In genomic region chr10:84654029-84654428, GRCm38 (mm10) we compare ENCODE assay signal across 30 mouse cellular contexts.
"Had no signal": no experiment of that assay in that cellular context is flagged by ENCODE, and none has a peak within 500 bp of the region (broad histone marks: within the 10 kb centered on the region; RNA-seq: fewer than 3 reads in every experiment).

No protein-coding gene starts in this region.

- DNase-seq: left cerebral cortex, postnatal 4 days; liver; liver, embryonic 13.5 days; liver, postnatal 0 days; lung, adult 18-20 months; lung, adult 2 months; lung, embryonic 14.5 days; lung, postnatal 10 days; lung, postnatal 14 days; lung, postnatal 36 days; lung, postnatal 4 days; midbrain, embryonic 14.5 days had no signal

- H3K4me1 ChIP-seq: limb, embryonic 13.5 days had no signal

- H3K27me3 ChIP-seq: limb, embryonic 12.5 days; limb, embryonic 13.5 days; limb, embryonic 15.5 days; liver, embryonic 12.5 days; liver, embryonic 13.5 days; liver, embryonic 15.5 days; lung, embryonic 15.5 days; megakaryocyte, embryonic 14.5 days; midbrain, embryonic 13.5 days; midbrain, embryonic 15.5 days; neural tube, embryonic 12.5 days had no signal

- H3K4me2 ChIP-seq: limb, embryonic 12.5 days; limb, embryonic 13.5 days; limb, embryonic 15.5 days; liver, embryonic 11.5 days; liver, embryonic 12.5 days; liver, embryonic 13.5 days; liver, embryonic 15.5 days; lung, embryonic 14.5 days; lung, embryonic 15.5 days; midbrain, embryonic 12.5 days; midbrain, embryonic 13.5 days; midbrain, embryonic 15.5 days; neural tube, embryonic 12.5 days had no signal

- H3K4me3 ChIP-seq: limb, embryonic 10.5 days; limb, embryonic 12.5 days; limb, embryonic 13.5 days; limb, embryonic 15.5 days; liver, embryonic 12.5 days; liver, embryonic 13.5 days; liver, embryonic 15.5 days; lung, embryonic 15.5 days; megakaryocyte, embryonic 14.5 days; midbrain, embryonic 10.5 days; midbrain, embryonic 12.5 days; midbrain, embryonic 13.5 days; midbrain, embryonic 15.5 days; myocyte; neural tube, embryonic 12.5 days had no signal

- H3K9ac ChIP-seq: limb, embryonic 12.5 days; limb, embryonic 13.5 days; limb, embryonic 15.5 days; liver, embryonic 12.5 days; liver, embryonic 13.5 days; liver, embryonic 14.5 days; liver, embryonic 15.5 days; liver, postnatal 0 days; lung, embryonic 14.5 days; lung, embryonic 15.5 days; midbrain, embryonic 12.5 days; midbrain, embryonic 13.5 days; midbrain, embryonic 15.5 days; neural tube, embryonic 12.5 days had no signal

- H3K9me3 ChIP-seq: limb, embryonic 10.5 days; limb, embryonic 12.5 days; limb, embryonic 13.5 days; limb, embryonic 15.5 days; liver, embryonic 12.5 days; liver, embryonic 13.5 days; liver, embryonic 15.5 days; lung, embryonic 15.5 days; megakaryocyte, embryonic 14.5 days; midbrain, embryonic 10.5 days; midbrain, embryonic 12.5 days; midbrain, embryonic 13.5 days; midbrain, embryonic 15.5 days; neural tube, embryonic 12.5 days had no signal

- H3K27ac ChIP-seq: limb, embryonic 10.5 days; limb, embryonic 12.5 days; limb, embryonic 13.5 days; limb, embryonic 15.5 days; liver, embryonic 12.5 days; liver, embryonic 13.5 days; liver, embryonic 14.5 days; liver, embryonic 15.5 days; lung, embryonic 15.5 days; macrophage; midbrain, embryonic 10.5 days; midbrain, embryonic 12.5 days; midbrain, embryonic 13.5 days; midbrain, embryonic 15.5 days; neural tube, embryonic 12.5 days had no signal

- ATAC-seq: liver, embryonic 12.5 days; liver, postnatal 0 days; lung, postnatal 0 days; midbrain, embryonic 13.5 days; midbrain, embryonic 15.5 days had no signal
